Mouse (Mus musculus) spleen, adult 2 months (tissue): ENCODE results near the gene March7.

Experiments
- CTCF ChIP-seq: fragments of 200-500 bp; IDR thresholded peaks from 2 replicates; pipeline ENCODE4 v1.5.1; 2011; ENCODE audit warnings: mild to moderate bottlenecking, inconsistent platforms; ENCODE audit not compliant: insufficient read depth, insufficient read length, insufficient replicate concordance; ENCODE audit errors: extremely low read depth
- POLR2A ChIP-seq: fragments of 200-500 bp; IDR thresholded peaks from 2 replicates; pipeline ENCODE4 v1.6.1; 2011; ENCODE audit warnings: low read depth, low read length, inconsistent platforms

GRCm38 (mm10) chr2:60233147-60233546 lies 23.5 kb downstream of the March7 start:
- TF ChIP-seq CTCF = no peak
- no peak for TF ChIP-seq POLR2A
